Mouse (Mus musculus): ENCODE measurements at regions not wholly inside any gene's neighbourhood (a gene's known extent, or its start where the extent isn't known, plus 50 kb on each side); places are given as distances from the start of the nearest gene placed in this dataset.

DNA sequence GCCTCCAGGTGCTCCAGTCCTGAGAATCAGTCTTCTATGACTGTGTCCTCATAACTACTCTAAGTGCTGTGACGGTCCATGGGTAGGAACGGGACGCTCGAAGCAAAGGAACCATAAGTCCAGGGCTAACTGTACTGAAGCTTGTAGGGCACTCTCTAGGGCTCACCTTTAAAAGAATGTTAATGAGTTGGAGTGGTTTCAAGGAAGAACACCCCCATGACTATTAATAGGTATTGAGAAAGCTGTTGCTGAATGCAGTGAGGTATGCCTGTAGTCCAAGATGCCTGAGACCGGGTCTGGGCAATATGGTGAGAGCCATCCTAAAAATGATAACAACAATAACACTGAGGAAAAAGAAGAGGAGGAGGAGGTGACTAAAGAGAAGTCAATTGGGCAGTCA is 67.2 kb upstream of the Barx2 start:
- Histone ChIP-seq H3K27ac (ENCODE audit: insufficient read depth, low read depth) (no peak overlapping the region), H3K79me2 (replicated peaks; ENCODE audit: control insufficient read depth, extremely low read depth, insufficient read depth, poor library complexity, severe bottlenecking) (no peaks in the 10 kb centered on the region), H3K4me1 (ENCODE audit: control insufficient read depth in 1 of 2, insufficient read depth in 2 of 2) (peaks cover 0 to 8% of the 10 kb centered on the region in 2 experiments; a peak in 1 of 4 replicates), H3K4me3 (replicated peaks in 1 of 3; ENCODE audit: low read depth in 2 of 3, low read length in 2 of 3, poor library complexity in 1 of 3) (no peak overlapping the region), H3K9me3 (replicated peaks; ENCODE audit: low read length) (no peaks in the 10 kb centered on the region), H3K36me3 (replicated peaks in 1 of 2; ENCODE audit: control insufficient read depth in 1 of 2, insufficient read depth in 1 of 2, low read length in 1 of 2) (no peaks in the 10 kb centered on the region), H3K9ac (ENCODE audit: insufficient read depth, low read depth) (no peak overlapping the region), H3K27me3 (replicated peaks) (no peaks in the 10 kb centered on the region), H3K4me2 (ENCODE audit: insufficient read depth, low read depth, poor library complexity, severe bottlenecking) (no peak overlapping the region)
- in situ Hi-C loops (cut with MboI; ENCODE audit: low pct_ligation_motif_present, low pct_unique_long_range_greater_than_20kb, low sequenced_read_pairs) (no loop called here), dilution Hi-C loops (cut with MboI; ENCODE audit: extremely low pct_ligation_motif_present, extremely low pct_unique_long_range_greater_than_20kb, low sequenced_read_pairs) (no loop called here)
- DNase-seq (ENCODE audit: extremely low read depth): no peak
- no peak for TF ChIP-seq ZMIZ1 (IDR thresholded peaks at IDR 0.05; ENCODE audit: low read depth, low read length)
- no peak for TF ChIP-seq JUND (conservative IDR thresholded peaks at IDR 0.05; ENCODE audit: low read depth, low read length)
- no peak for TF ChIP-seq IRF4 (IDR thresholded peaks at IDR 0.05; ENCODE audit: low read depth, low read length)
- TF ChIP-seq MAFK (IDR thresholded peaks at IDR 0.05; ENCODE audit: insufficient replicate concordance, low read length): no peak
- no peak for TF ChIP-seq ZNF384 (IDR thresholded peaks at IDR 0.05; ENCODE audit: low read depth, low read length)
- no peak for TF ChIP-seq SMC3 (IDR thresholded peaks at IDR 0.05; ENCODE audit: low read depth, low read length)
- TF ChIP-seq E2F4 (IDR thresholded peaks at IDR 0.05; ENCODE audit: insufficient replicate concordance, low read depth, low read length): no peak
- TF ChIP-seq MXI1 (IDR thresholded peaks at IDR 0.05; ENCODE audit: low read depth, low read length): no peak

DNA sequence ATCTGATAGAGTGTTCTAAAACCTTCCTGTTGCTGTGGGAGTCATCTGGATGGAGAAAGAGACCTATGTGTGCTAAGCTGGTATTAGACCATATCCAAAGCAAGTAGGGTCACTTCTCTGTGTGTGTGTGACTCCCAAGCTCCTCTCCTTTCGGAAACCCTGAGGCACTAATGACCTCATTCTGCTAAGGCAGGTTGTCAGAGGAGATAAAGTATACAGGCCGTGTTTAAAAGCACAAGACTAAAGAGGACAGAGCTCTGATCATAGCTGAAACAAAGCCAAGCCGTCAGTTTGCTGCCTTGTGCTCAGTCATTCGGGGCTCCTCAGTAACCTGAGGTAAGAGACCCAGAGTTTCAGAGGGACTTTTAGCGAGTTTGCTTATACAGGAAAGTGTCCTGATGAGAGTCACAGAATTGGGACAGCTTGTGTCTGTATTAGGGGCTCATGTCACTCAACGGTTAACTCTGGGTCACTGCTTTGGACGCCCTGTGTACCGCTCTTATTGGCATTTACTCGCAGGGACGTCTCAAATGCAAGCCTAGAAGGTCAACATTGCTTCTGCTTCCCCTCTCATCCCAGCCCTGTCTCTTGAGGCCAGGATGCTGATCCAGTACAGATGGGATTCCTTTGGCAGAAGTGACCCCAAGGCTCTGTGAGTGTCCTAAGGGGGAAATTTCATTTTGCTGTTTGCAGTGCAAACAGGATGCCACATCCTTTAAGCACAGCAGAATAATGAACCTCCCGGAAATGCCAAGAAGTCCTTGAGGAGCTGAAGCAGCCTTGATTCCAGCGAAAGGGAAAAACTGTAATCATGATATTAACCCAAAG is 70.7 kb upstream of the Barx2 start:
- H3K4me2 ChIP-seq (ENCODE audit: insufficient read depth, low read depth, poor library complexity, severe bottlenecking): no peak overlapping the region
- TF ChIP-seq NRF1 (IDR thresholded peaks at IDR 0.05; ENCODE audit: low read depth, low read length) (no peak), ZMIZ1 (IDR thresholded peaks at IDR 0.05; ENCODE audit: low read depth, low read length) (no peak), CHD1 (IDR thresholded peaks at IDR 0.05; ENCODE audit: low read depth, low read length) (no peak), RAD21 (IDR thresholded peaks at IDR 0.05; ENCODE audit: low read depth, low read length) (no peak), KAT2A (IDR thresholded peaks at IDR 0.05; ENCODE audit: insufficient replicate concordance, low read length) (no peak), EP300 (IDR thresholded peaks at IDR 0.05; ENCODE audit: low read length) (no peak), IRF4 (IDR thresholded peaks at IDR 0.05; ENCODE audit: low read depth, low read length) (no peak), MXI1 (IDR thresholded peaks at IDR 0.05; ENCODE audit: low read depth, low read length) (no peak), JUN (IDR thresholded peaks at IDR 0.05; ENCODE audit: insufficient read depth, low read depth, low read length) (no peak), PAX5 (IDR thresholded peaks at IDR 0.05; ENCODE audit: low read length) (no peak), SMC3 (IDR thresholded peaks at IDR 0.05; ENCODE audit: low read depth, low read length) (no peak), MYC (IDR thresholded peaks at IDR 0.05; ENCODE audit: low read depth, low read length) (no peak), USF2 (conservative IDR thresholded peaks at IDR 0.05; ENCODE audit: low read depth, low read length) (no peak), ETS1 (conservative IDR thresholded peaks at IDR 0.05; ENCODE audit: low read depth, low read length) (no peak), JUND (conservative IDR thresholded peaks at IDR 0.05; ENCODE audit: low read depth, low read length) (no peak), CHD2 (IDR thresholded peaks at IDR 0.05; ENCODE audit: low read length) (no peak), USF1 (IDR thresholded peaks at IDR 0.05; ENCODE audit: low read depth, low read length) (no peak), TBP (conservative IDR thresholded peaks at IDR 0.05; ENCODE audit: low read depth, low read length) (no peak)
- dilution Hi-C loops (cut with MboI; ENCODE audit: extremely low pct_ligation_motif_present, extremely low pct_unique_long_range_greater_than_20kb, low sequenced_read_pairs) (no loop called here), in situ Hi-C loops (cut with MboI; ENCODE audit: low pct_ligation_motif_present, low pct_unique_long_range_greater_than_20kb, low sequenced_read_pairs) (no loop called here)
- H3K9ac ChIP-seq (ENCODE audit: insufficient read depth, low read depth): no peak overlapping the region
- peaks cover 0 to 8% of the 10 kb centered on the region in 2 experiments; a peak in 1 of 4 replicates for H3K4me1 ChIP-seq (ENCODE audit: control insufficient read depth in 1 of 2, insufficient read depth in 2 of 2)
- no peaks in the 10 kb centered on the region for H3K79me2 ChIP-seq (replicated peaks; ENCODE audit: control insufficient read depth, extremely low read depth, insufficient read depth, poor library complexity, severe bottlenecking)
- H3K4me3 ChIP-seq (replicated peaks in 1 of 3; ENCODE audit: low read depth in 2 of 3, low read length in 2 of 3, poor library complexity in 1 of 3): no peak overlapping the region
- no peaks in the 10 kb centered on the region for H3K9me3 ChIP-seq (replicated peaks; ENCODE audit: low read length)
- DNase-seq (ENCODE audit: extremely low read depth): no peak
- H3K36me3 ChIP-seq (replicated peaks in 1 of 2; ENCODE audit: control insufficient read depth in 1 of 2, insufficient read depth in 1 of 2, low read length in 1 of 2): no peaks in the 10 kb centered on the region
- H3K27me3 ChIP-seq (replicated peaks): no peaks in the 10 kb centered on the region
- no peak overlapping the region for H3K27ac ChIP-seq (ENCODE audit: insufficient read depth, low read depth)
